Mouse (Mus musculus) CH12.LX (cell line): ENCODE data around the gene Sh2d4b. TPM values are rescaled to one million over a fixed set of nuclear protein-coding genes. Genes with fewer than 3 reads are reported as not detected.

Experiments used
- DNase-seq: peaks from one replicate; pipeline ENCODE4 v3.0.0-alpha.2; 2013; ENCODE audit errors: extremely low read depth
- H3K27ac ChIP-seq: 2 replicates; pipeline ENCODE4 v1.5.1; 2012; ENCODE audit warnings: low read depth, mild to moderate bottlenecking, control low read depth, moderate library complexity; ENCODE audit not compliant: insufficient read depth
- H3K27me3 ChIP-seq: replicated peaks from 2 replicates; pipeline ENCODE3; 2012; ENCODE audit warnings: inconsistent platforms
- H3K36me3 ChIP-seq, 2 experiments: replicated peaks in 1 of 2; 2 replicates each; pipeline versions ENCODE3 to v1.6.1; 2012; ENCODE audit warnings: inconsistent platforms in 1 of 2, low read length in 1 of 2, mild to moderate bottlenecking in 1 of 2, mixed read lengths in 1 of 2, moderate library complexity in 1 of 2; ENCODE audit not compliant: control insufficient read depth in 1 of 2, insufficient read depth in 1 of 2
- H3K4me1 ChIP-seq, 2 experiments: 2 replicates each; pipeline ENCODE4 v1.6.1; 2012; ENCODE audit warnings: inconsistent platforms in 1 of 2, moderate library complexity in 1 of 2; ENCODE audit not compliant: insufficient read depth in 2 of 2, control insufficient read depth in 1 of 2
- H3K4me2 ChIP-seq: 2 replicates; pipeline ENCODE4 v1.6.1; 2012; ENCODE audit warnings: low read depth, mild to moderate bottlenecking, control low read depth; ENCODE audit not compliant: poor library complexity, insufficient read depth, severe bottlenecking
- H3K4me3 ChIP-seq, 3 experiments: fragments of 150-350 bp in 1 of 3; sonication (generic) in 1 of 3; replicated peaks in 1 of 3; 2 replicates each; pipeline versions ENCODE3 to v1.5.1; 2011 to 2012; ENCODE audit warnings: low read depth in 2 of 3, low read length in 2 of 3, mild to moderate bottlenecking in 2 of 3, moderate library complexity in 2 of 3, control low read depth in 1 of 3, improper control_type of control experiment in 1 of 3, inconsistent platforms in 1 of 3, mixed read lengths in 1 of 3; ENCODE audit not compliant: poor library complexity in 1 of 3
- H3K79me2 ChIP-seq: replicated peaks from 2 replicates; pipeline ENCODE4 v1.6.1; 2012; ENCODE audit warnings: mild to moderate bottlenecking, moderate library complexity; ENCODE audit not compliant: control insufficient read depth, poor library complexity, insufficient read depth, severe bottlenecking; ENCODE audit errors: extremely low read depth
- H3K9ac ChIP-seq: 2 replicates; pipeline ENCODE4 v1.6.1; 2012; ENCODE audit warnings: low read depth, mild to moderate bottlenecking, control low read depth, moderate library complexity; ENCODE audit not compliant: insufficient read depth
- H3K9me3 ChIP-seq: replicated peaks from 2 replicates; pipeline ENCODE3; 2012; ENCODE audit warnings: low read length, inconsistent platforms, mixed read lengths
- BHLHE40 ChIP-seq: IDR thresholded peaks from 2 replicates; pipeline ENCODE4 v1.6.1; 2011; ENCODE audit warnings: mild to moderate bottlenecking, low read depth, low read length, improper control_type of control experiment
- CHD1 ChIP-seq: IDR thresholded peaks from 2 replicates; pipeline ENCODE4 v1.6.1; 2012; ENCODE audit warnings: low read depth, low read length, improper control_type of control experiment, inconsistent platforms
- EP300 ChIP-seq: IDR thresholded peaks from 2 replicates; pipeline ENCODE4 v1.6.1; 2011; ENCODE audit warnings: low read length, improper control_type of control experiment
- ETS1 ChIP-seq: conservative IDR thresholded peaks from 2 replicates; pipeline ENCODE4 v1.6.1; 2012; ENCODE audit warnings: low read depth, mild to moderate bottlenecking, inconsistent platforms, low read length, improper control_type of control experiment, moderate library complexity
- GABPA ChIP-seq: IDR thresholded peaks from 2 replicates; pipeline ENCODE4 v1.6.1; 2012; ENCODE audit warnings: low read depth, low read length, improper control_type of control experiment, inconsistent platforms; ENCODE audit not compliant: insufficient replicate concordance
- JUN ChIP-seq: IDR thresholded peaks from 2 replicates; pipeline ENCODE4 v1.6.1; 2011; ENCODE audit warnings: low read depth, mild to moderate bottlenecking, low read length, improper control_type of control experiment, moderate library complexity; ENCODE audit not compliant: insufficient read depth
- KAT2A ChIP-seq: IDR thresholded peaks from 2 replicates; pipeline ENCODE4 v1.6.1; 2012; ENCODE audit warnings: low read length, improper control_type of control experiment, inconsistent platforms; ENCODE audit not compliant: insufficient replicate concordance
- MXI1 ChIP-seq: IDR thresholded peaks from 2 replicates; pipeline ENCODE4 v1.6.1; 2011; ENCODE audit warnings: mild to moderate bottlenecking, low read depth, low read length, improper control_type of control experiment
- NRF1 ChIP-seq: IDR thresholded peaks from 2 replicates; pipeline ENCODE4 v1.6.1; 2014; ENCODE audit warnings: low read depth, mild to moderate bottlenecking, inconsistent platforms, low read length, improper control_type of control experiment, moderate library complexity
- POLR2AphosphoS2 ChIP-seq: IDR thresholded peaks from 2 replicates; pipeline ENCODE4 v1.6.1; 2011; ENCODE audit warnings: low read depth, low read length, improper control_type of control experiment
- RCOR1 ChIP-seq: conservative IDR thresholded peaks from 2 replicates; pipeline ENCODE4 v1.6.1; 2012; ENCODE audit warnings: low read depth, mild to moderate bottlenecking, inconsistent platforms, low read length, improper control_type of control experiment
- SMC3 ChIP-seq: IDR thresholded peaks from 2 replicates; pipeline ENCODE4 v1.6.1; 2011; ENCODE audit warnings: low read depth, low read length, improper control_type of control experiment
- UBTF ChIP-seq: IDR thresholded peaks from 2 replicates; pipeline ENCODE4 v1.6.1; 2012; ENCODE audit warnings: low read depth, mild to moderate bottlenecking, inconsistent platforms, low read length, improper control_type of control experiment, moderate library complexity
- USF2 ChIP-seq: conservative IDR thresholded peaks from 2 replicates; pipeline ENCODE4 v1.6.1; 2011; ENCODE audit warnings: low read depth, low read length, improper control_type of control experiment
- ZKSCAN1 ChIP-seq: IDR thresholded peaks from 2 replicates; pipeline ENCODE4 v1.6.1; 2012; ENCODE audit warnings: low read depth, inconsistent platforms, low read length, improper control_type of control experiment, borderline replicate concordance
- ZMIZ1 ChIP-seq: IDR thresholded peaks from 2 replicates; pipeline ENCODE4 v1.6.1; 2012; ENCODE audit warnings: low read depth, mild to moderate bottlenecking, inconsistent platforms, low read length, improper control_type of control experiment
- dilution Hi-C: fragments of 300-500 bp; cut with MboI; formaldehyde crosslinking; loops from 2 replicates; pipeline ENCODE4 v1.14.3; 2020; ENCODE audit warnings: low sequenced_read_pairs; ENCODE audit not compliant: extremely low pct_unique_long_range_greater_than_20kb, extremely low pct_ligation_motif_present
- in situ Hi-C: fragments of 300-500 bp; cut with MboI; formaldehyde crosslinking; loops from 3 replicates; pipeline ENCODE4 v1.14.3; 2019; ENCODE audit warnings: low sequenced_read_pairs, low pct_ligation_motif_present, low pct_unique_long_range_greater_than_20kb, mixed read lengths
- polyA plus RNA-seq: library from polyadenylated mRNA; unstranded; fragments of >175 nt; gene quantifications from 2 replicates; pipeline ENCODE4 v1.2.1, GENCODE M21; 2012; ENCODE audit warnings: low read depth; ENCODE audit not compliant: insufficient read length
- total RNA-seq, 2 experiments: library from RNA; depleted of rRNA; stranded (reverse); fragments of 300-350 nt in 1 of 2; fragments of >200 nt in 1 of 2; gene quantifications; 2 replicates each; pipeline ENCODE4 v1.2.3; 2012 to 2014

Gene Sh2d4b
- total and polyA plus RNA-seq, 3 experiments = 0.04 to 0.17 TPM; not detected in 1

DNA sequence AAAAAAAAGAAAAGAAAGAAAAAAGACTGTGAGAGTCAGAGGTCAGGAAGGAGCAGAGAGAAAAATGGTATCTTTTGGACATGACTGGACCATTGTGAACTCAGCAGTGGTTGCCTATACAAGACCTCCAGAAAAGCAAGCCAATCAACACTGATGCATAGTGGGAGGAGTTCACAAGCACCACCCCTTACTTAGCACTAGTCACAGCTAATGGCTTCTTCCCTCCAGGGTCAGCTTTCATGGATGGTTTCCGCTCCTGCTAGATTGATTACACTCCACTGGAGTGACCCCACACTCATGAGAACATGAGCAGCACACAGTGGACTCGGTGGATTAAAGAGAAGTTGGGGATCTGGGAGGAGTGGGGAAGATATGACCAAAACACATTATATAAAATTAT, 7.2 kb upstream of the Sh2d4b start:
- H3K4me2 ChIP-seq = no peak overlapping the region
- peaks cover 2% of the 10 kb centered on the region for H3K27me3 ChIP-seq
- TF ChIP-seq RCOR1 = no peak
- no peak for TF ChIP-seq UBTF
- no peak for TF ChIP-seq KAT2A
- no peak for TF ChIP-seq BHLHE40
- TF ChIP-seq JUN = no peak
- no peak for TF ChIP-seq CHD1
- TF ChIP-seq USF2 = no peak
- TF ChIP-seq POLR2AphosphoS2 = no peak
- TF ChIP-seq ETS1 = no peak
- no peak for TF ChIP-seq ZMIZ1
- TF ChIP-seq GABPA = no peak
- no peak for TF ChIP-seq MXI1
- H3K9ac ChIP-seq = no peak overlapping the region
- no peaks in the 10 kb centered on the region for H3K4me1 ChIP-seq
- no peak overlapping the region for H3K27ac ChIP-seq
- in situ Hi-C loops (no loop called here), dilution Hi-C loops (no loop called here)
- no peaks in the 10 kb centered on the region for H3K9me3 ChIP-seq
- DNase-seq = no peak
- H3K79me2 ChIP-seq = no peaks in the 10 kb centered on the region
- H3K36me3 ChIP-seq = peaks cover 4 to 19% of the 10 kb centered on the region in 2 experiments
- no peak overlapping the region for H3K4me3 ChIP-seq

DNA sequence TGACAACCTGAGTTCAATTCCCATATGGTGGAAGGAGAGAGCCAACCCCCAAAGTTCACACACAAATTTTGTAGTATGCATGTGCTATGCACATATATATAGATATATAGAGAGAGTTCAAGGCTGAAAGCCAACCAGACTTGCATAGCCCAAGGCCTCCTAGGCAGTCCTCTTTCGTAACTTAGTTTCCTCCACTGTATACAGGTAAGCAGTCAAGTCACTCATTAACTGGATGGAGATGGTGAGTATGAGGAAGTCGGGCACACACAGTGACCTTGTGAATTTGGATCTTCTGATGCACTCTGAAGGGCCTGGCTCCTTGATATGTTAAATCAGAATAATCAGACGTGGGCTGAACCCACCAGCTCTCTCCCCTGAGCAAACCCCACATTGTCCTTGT, 4.8 kb upstream of the Sh2d4b start:
- Histone ChIP-seq H3K9ac (no peak overlapping the region), H3K79me2 (no peaks in the 10 kb centered on the region), H3K27ac (no peak overlapping the region)
- dilution Hi-C loops = no loop called here
- in situ Hi-C loops = no loop called here
- TF ChIP-seq NRF1 (no peak), EP300 (no peak), SMC3 (no peak), ZKSCAN1 (no peak)
- TF ChIP-seq, all 38 proteins: peak for 0
- Histone ChIP-seq H3K4me3 (no peak overlapping the region), H3K27me3 (peaks cover 2% of the 10 kb centered on the region), H3K4me1 (peaks cover 0 to 14% of the 10 kb centered on the region in 2 experiments; a peak in 2 of 4 replicates), H3K4me2 (no peak overlapping the region), H3K36me3 (peaks cover 0 to 6% of the 10 kb centered on the region in 2 experiments), H3K9me3 (no peaks in the 10 kb centered on the region)
- DNase-seq = no peak
